Mouse (Mus musculus) cerebellum, adult 2 months (tissue): Measurements from ENCODE around the gene Plcl2. TPM values are rescaled to one million over a fixed set of nuclear protein-coding genes. Genes with fewer than 3 reads are reported as not detected.

Source experiments
- DNase-seq, 2 experiments: peaks; one replicate each; pipeline ENCODE4 v3.0.0; 2021
- H3K27ac ChIP-seq: fragments of 200-500 bp; 2 replicates; pipeline ENCODE4 v1.5.1; 2012; ENCODE audit warnings: low read length, control low read depth, inconsistent platforms; ENCODE audit not compliant: insufficient read depth
- H3K27me3 ChIP-seq: fragments of 200-500 bp; 2 replicates; pipeline ENCODE4 v1.6.1; 2012; ENCODE audit warnings: inconsistent platforms, mild to moderate bottlenecking, low read length, moderate library complexity; ENCODE audit not compliant: control insufficient read depth, insufficient read depth
- H3K4me1 ChIP-seq: fragments of 200-500 bp; 2 replicates; pipeline ENCODE4 v1.6.1; 2011; ENCODE audit warnings: low read length; ENCODE audit not compliant: control insufficient read depth, insufficient read depth
- H3K4me3 ChIP-seq: fragments of 200-500 bp; replicated peaks from 2 replicates; pipeline ENCODE3; 2011; ENCODE audit warnings: mild to moderate bottlenecking, low read depth, low read length, control low read depth; ENCODE audit not compliant: insufficient read depth
- CTCF ChIP-seq: fragments of 200-500 bp; IDR thresholded peaks from 2 replicates; pipeline ENCODE4 v1.5.1; 2011; ENCODE audit warnings: low read depth, mild to moderate bottlenecking, control low read depth, low read length, moderate library complexity, borderline replicate concordance; ENCODE audit not compliant: insufficient read depth
- POLR2A ChIP-seq: fragments of 200-500 bp; IDR thresholded peaks from 2 replicates; pipeline ENCODE4 v1.6.1; 2011; ENCODE audit warnings: low read length, control low read depth, borderline replicate concordance; ENCODE audit not compliant: insufficient read depth
- WGBS: fragments of 180-500 bp; shearing (Covaris S2); methylation state at CpG from one replicate; pipeline ENCODE4 v1.1.7; 2018; 5-methylcytosine and 5-hydroxymethylcytosine counted together
- polyA plus RNA-seq: library from polyadenylated mRNA; depleted of rRNA; stranded (reverse); fragments of >200 nt; gene quantifications from 2 replicates; pipeline ENCODE4 v1.2.3, GENCODE M21; 2012; rRNA removed

The Plcl2 gene
- polyA plus RNA-seq, result 24.7 and 26.5 TPM in 2 replicates

GRCm38 (mm10) chr17:50509251-50510104 lies at the start of gene Plcl2:
TSS of gene Plcl2 (plus strand) at chr17:50509403.
- peak; percentile 73 to 84 for DNase-seq
- Histone ChIP-seq H3K4me3 (peak within 1 kb of the TSS; percentile 94), H3K27ac (peak within 1 kb of the TSS; percentile 94), H3K4me1 (peaks cover 13% of the 10 kb centered on the region; the same call in 1 of the 2 replicates), H3K27me3 (no peaks in the 10 kb centered on the region)
- WGBS, result under 1% methylated on average over 87 of the region's 95 CpGs
- TF ChIP-seq POLR2A (0 out of 2 replicates have a peak, but pooled peaks have one; percentile 8), CTCF (no peak)

GRCm38 (mm10) chr17:50460301-50460700 lies 48.9 kb upstream of the Plcl2 start:
- H3K27ac ChIP-seq, result no peak overlapping the region
- DNase-seq, result no peak
- WGBS, result 85% methylated on average over 8 of the region's 8 CpGs

DNA sequence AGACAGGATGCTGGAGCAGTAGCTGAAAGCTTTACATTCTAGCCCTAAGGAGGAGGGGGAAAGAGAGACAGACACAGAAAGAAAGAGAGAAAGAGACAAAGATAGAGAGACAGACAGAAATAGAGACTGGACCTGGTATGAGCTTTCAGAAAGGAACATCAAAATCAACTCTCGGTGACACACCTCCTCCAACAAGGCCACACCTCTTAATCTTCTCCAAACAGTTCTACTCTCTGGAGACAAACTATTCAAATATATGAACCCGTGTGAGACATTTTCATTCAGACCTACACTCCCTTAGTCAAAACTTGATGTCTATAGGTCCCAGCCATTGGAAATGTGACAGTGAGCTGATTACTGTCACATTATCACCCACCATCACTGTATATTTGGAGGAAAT lies 41.8 kb upstream of the Plcl2 start:
- Histone ChIP-seq H3K4me3 (no peak overlapping the region), H3K27me3 (no peaks in the 10 kb centered on the region), H3K4me1 (no peaks in the 10 kb centered on the region), H3K27ac (no peak overlapping the region)
- no peak for TF ChIP-seq CTCF
- TF ChIP-seq POLR2A, result no peak
- 96% methylated on average over 2 of the region's 2 CpGs for WGBS
- DNase-seq, result no peak

More at GRCm38 (mm10) chr17:50460301-50460700, 48.9 kb upstream of the Plcl2 start:
- Histone ChIP-seq H3K27me3 (no peaks in the 10 kb centered on the region), H3K4me1 (no peaks in the 10 kb centered on the region), H3K4me3 (no peak overlapping the region)
- no peak for TF ChIP-seq POLR2A
- no peak for TF ChIP-seq CTCF

DNA sequence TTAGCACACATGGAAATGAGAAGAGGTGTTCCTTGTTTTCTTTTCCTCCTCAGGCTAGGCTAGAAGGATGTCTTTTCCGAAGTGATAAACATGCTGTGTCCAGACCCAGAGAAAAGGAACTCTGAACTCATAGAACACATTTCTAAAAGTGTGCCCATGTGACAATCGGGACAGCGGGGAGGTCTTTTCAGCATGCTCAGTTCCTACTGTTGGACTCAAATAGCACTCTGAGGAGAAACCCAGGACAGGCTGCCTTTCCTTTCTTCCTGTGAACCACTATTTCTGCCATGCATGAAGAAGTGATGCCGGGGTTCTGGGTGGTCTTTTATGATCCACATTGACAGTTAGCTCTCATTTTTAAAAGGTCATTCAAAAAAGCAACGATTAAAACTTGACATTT lies 40.1 kb upstream of the Plcl2 start:
- TF ChIP-seq POLR2A, result no peak
- no peak for TF ChIP-seq CTCF
- WGBS, result 70% methylated on average over 5 of the region's 5 CpGs
- no peak for DNase-seq
- no peak overlapping the region for H3K4me3 ChIP-seq
- H3K27ac ChIP-seq, result no peak overlapping the region
- H3K27me3 ChIP-seq, result no peaks in the 10 kb centered on the region
- H3K4me1 ChIP-seq, result no peaks in the 10 kb centered on the region

- 55% methylated on average over 13 of the region's 13 CpGs for WGBS
- no peak for TF ChIP-seq CTCF
- no peak for TF ChIP-seq POLR2A
- peak in 1 of 2 experiments; percentile 25 for DNase-seq
- no peak overlapping the region for H3K4me3 ChIP-seq
- no peaks in the 10 kb centered on the region for H3K27me3 ChIP-seq
- no peak overlapping the region for H3K27ac ChIP-seq
- H3K4me1 ChIP-seq, result no peaks in the 10 kb centered on the region
These were observed 39.4 kb upstream of the Plcl2 start for GRCm38 (mm10) chr17:50469543-50470431.

DNA sequence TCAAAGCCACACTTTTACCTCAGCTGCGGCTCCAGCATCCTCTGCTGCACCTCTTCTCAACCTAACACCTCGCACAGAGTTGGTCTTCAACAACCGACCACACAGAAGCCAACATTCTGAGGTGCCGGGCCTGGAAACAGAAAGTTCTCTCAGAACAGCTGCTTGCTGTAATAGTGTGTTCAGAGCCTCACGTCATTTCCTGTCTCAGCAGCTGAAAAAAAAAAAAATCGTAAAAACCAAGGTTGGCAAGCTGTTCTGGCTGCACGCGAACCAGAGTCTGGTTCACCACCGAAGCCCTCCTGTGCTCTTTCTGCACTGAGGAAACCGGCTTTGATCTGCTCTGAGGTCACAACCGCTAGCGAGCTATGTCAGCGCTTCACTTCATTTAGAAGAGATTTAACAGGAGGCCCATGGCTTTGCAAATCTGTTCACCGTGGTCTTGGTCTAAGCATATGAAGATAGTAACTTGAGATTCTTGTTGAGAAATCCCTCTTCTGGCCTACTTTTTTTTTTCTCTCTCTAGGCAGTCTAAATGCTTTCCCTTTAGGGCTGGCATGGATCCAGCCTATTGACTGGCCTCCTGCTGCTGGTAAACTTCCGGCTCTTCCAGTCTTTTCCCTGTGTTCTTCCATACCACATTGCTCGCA lies 38.6 kb upstream of the Plcl2 start:
- 0 out of 2 replicates have a peak overlapping the region, but pooled peaks have one; percentile 7 for H3K27ac ChIP-seq
- H3K4me3 ChIP-seq, result peak overlapping the region; percentile 40
- H3K27me3 ChIP-seq, result no peaks in the 10 kb centered on the region
- DNase-seq, result peak; percentile 20 to 21
- H3K4me1 ChIP-seq, result no peaks in the 10 kb centered on the region
- TF ChIP-seq POLR2A, result no peak
- TF ChIP-seq CTCF, result no peak
- 33% methylated on average over 16 of the region's 16 CpGs for WGBS

- no peaks in the 10 kb centered on the region for H3K27me3 ChIP-seq
- WGBS, result 95% methylated on average over 3 of the region's 3 CpGs
- no peaks in the 10 kb centered on the region for H3K4me1 ChIP-seq
- TF ChIP-seq CTCF (no peak), POLR2A (no peak)
- no peak for DNase-seq
- no peak overlapping the region for H3K27ac ChIP-seq
- no peak overlapping the region for H3K4me3 ChIP-seq
These were observed 38.0 kb upstream of the Plcl2 start for GRCm38 (mm10) chr17:50471230-50471629.
